Comparison of ENCODE assay signal across 12 mouse cellular contexts in the genomic region with DNA sequence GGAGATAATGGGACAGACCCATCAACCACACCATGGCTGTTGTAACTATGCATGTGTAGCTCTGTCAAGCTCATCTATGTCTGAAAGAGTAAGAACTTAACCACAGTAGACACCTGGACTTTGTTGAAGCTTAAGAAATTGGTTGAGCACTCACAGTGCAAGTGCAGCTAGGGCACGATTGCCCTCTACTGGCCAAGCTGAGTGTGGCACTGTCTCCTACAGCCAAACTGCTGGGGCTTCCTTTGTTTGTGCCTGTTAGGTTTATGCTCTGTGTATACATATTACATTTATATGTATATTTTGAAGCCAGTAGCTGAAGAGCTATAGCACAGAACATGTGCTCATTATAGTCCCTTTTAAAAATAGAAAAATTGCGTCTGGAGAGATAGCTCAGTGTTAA. TPM values are rescaled to one million over a fixed set of nuclear protein-coding genes. Genes with fewer than 3 reads are reported as not detected.
DNase-seq lines count a peak whose midpoint lies in the region; ATAC-seq and TF ChIP-seq lines count a peak whose summit lies in the region.
"Not testable (repeated sequence)": the region's sequence is repeated elsewhere in the genome, so short reads cannot be mapped to it uniquely, and the experiment has no call there.
"Had no signal": no experiment of that assay in that cellular context is flagged by ENCODE, and none has a peak within 500 bp of the region (broad histone marks: within the 10 kb centered on the region; RNA-seq: fewer than 3 reads in every experiment).

No protein-coding gene starts in this region.

- WGBS in hindbrain, embryonic 13.5 days = 21% methylated on average over 2 of the region's 2 CpGs
- 24% methylated on average over 2 of the region's 2 CpGs for WGBS in liver, adult 2 months

- H3K4me1 ChIP-seq in G1E (ENCODE audit: insufficient read depth, low read depth, low read length); embryonic fibroblast, embryonic 13.5 days (ENCODE audit: control insufficient read depth, insufficient read depth, low read length); hindbrain, embryonic 13.5 days (replicated peaks); liver, adult 2 months (ENCODE audit: control insufficient read depth, insufficient read depth, low read length): not testable (repeated sequence)

- TF ChIP-seq CTCF in G1E (IDR thresholded peaks at IDR 0.05; ENCODE audit: low read depth, low read length) = peak; percentile 46; the same call in 1 of the 2 replicates
- peak; percentile 70 for TF ChIP-seq CTCF in brain, embryonic 14.5 days (IDR thresholded peaks at IDR 0.05; ENCODE audit: borderline replicate concordance, extremely low read depth, insufficient read depth, insufficient read length)
- TF ChIP-seq CTCF in embryonic fibroblast, embryonic 13.5 days (IDR thresholded peaks at IDR 0.05; ENCODE audit: borderline replicate concordance, insufficient read depth, low read length) = peak; percentile 51; the same call in 1 of the 2 replicates
- peak; percentile 83 for TF ChIP-seq CTCF in liver, adult 2 months (IDR thresholded peaks at IDR 0.05; ENCODE audit: low read depth, low read length)

- not testable (repeated sequence) for H3K4me3 ChIP-seq in G1E (ENCODE audit: low read depth, low read length); embryonic fibroblast, embryonic 13.5 days (ENCODE audit: insufficient read depth, low read length); hindbrain, embryonic 13.5 days; liver, adult 2 months (ENCODE audit: insufficient read depth, low read depth, low read length)

- H3K4me2 ChIP-seq in hindbrain, embryonic 13.5 days = not testable (repeated sequence)

- not testable (repeated sequence) for H3K27me3 ChIP-seq in G1E (ENCODE audit: insufficient read depth, low read length); hindbrain, embryonic 13.5 days
- peaks cover 14% of the 10 kb centered on the region; the same call in 1 of the 2 replicates for H3K27me3 ChIP-seq in liver, adult 2 months (ENCODE audit: control insufficient read depth, insufficient read depth, low read length)

- not testable (repeated sequence) for H3K9ac ChIP-seq in hindbrain, embryonic 13.5 days; liver, adult 2 months (ENCODE audit: low read depth, low read length)

- not testable (repeated sequence) for ATAC-seq in G1E (ENCODE audit: extremely low read depth, insufficient number of reproducible peaks, low FRiP score, poor library complexity, severe bottlenecking)
- peak; percentile 47; the same call in 1 of the 2 replicates for ATAC-seq in hindbrain, embryonic 13.5 days (ENCODE audit: low FRiP score)

- peaks cover 23% of the 10 kb centered on the region for H3K9me3 ChIP-seq in G1E (replicated peaks)
- H3K9me3 ChIP-seq in hindbrain, embryonic 13.5 days = not testable (repeated sequence)

- DNase-seq in G1E (ENCODE audit: low spot score) = not testable (repeated sequence)
- DNase-seq in brain, embryonic 14.5 days (ENCODE audit: low read depth) = peak; percentile 43
- DNase-seq in layer of hippocampus, adult 18-20 months (ENCODE audit: low spot score in 2 of 2) = peak; percentile 13 to 47
- DNase-seq in liver, adult 2 months (ENCODE audit: extremely low read depth, low read depth, low spot score) = peak; percentile 46
- DNase-seq in ovary, postnatal 14 days (ENCODE audit: low spot score) = peak; percentile 39
- DNase-seq in urinary bladder, postnatal 25 days (ENCODE audit: low spot score) = peak; percentile 33

- H3K27ac ChIP-seq in embryonic fibroblast, embryonic 13.5 days (ENCODE audit: insufficient read depth, low read length); hindbrain, embryonic 13.5 days; liver, adult 2 months (replicated peaks; ENCODE audit: insufficient read depth, low read depth, low read length): not testable (repeated sequence)

- not testable (repeated sequence) for TF ChIP-seq POLR2A in brain, embryonic 14.5 days (IDR thresholded peaks at IDR 0.05; ENCODE audit: borderline replicate concordance, extremely low read depth, insufficient read depth, insufficient read length, poor library complexity, severe bottlenecking); embryonic fibroblast, embryonic 13.5 days (IDR thresholded peaks at IDR 0.05; ENCODE audit: low read depth, low read length); liver, adult 2 months (IDR thresholded peaks at IDR 0.05; ENCODE audit: extremely low read depth, insufficient read depth, low read length)

- H3K36me3 ChIP-seq in G1E (replicated peaks); hindbrain, embryonic 13.5 days; liver, adult 2 months (ENCODE audit: control insufficient read depth, insufficient read depth, low read length): not testable (repeated sequence)

- not testable (repeated sequence) for H3K79me2 ChIP-seq in liver, adult 2 months (ENCODE audit: control insufficient read depth, insufficient read depth, low read length)

RNA-seq across cellular contexts. Expression of a gene that starts 23.8 kb away (rescaled TPM):
- not detected in 2 replicates for total RNA-seq in G1E (2014; fragmentation: Nextera tagmentation)
- total RNA-seq in G1E (2017) = not detected in 2 replicates
- not detected in 2 replicates for polyA plus RNA-seq in G1E (2012)
- polyA plus RNA-seq in brain, embryonic 14.5 days (2012; rRNA removed) = not detected in 2 replicates
- polyA plus RNA-seq in embryonic fibroblast, embryonic 13.5 days (2011; ENCODE audit: insufficient read length, low read depth, missing spikeins) = not detected in 2 replicates
- not detected in 2 replicates for polyA plus RNA-seq in hindbrain, embryonic 13.5 days (2015; fragmentation: Nextera tagmentation; extraction: Ambion mirVana)
- not detected for total RNA-seq in layer of hippocampus, adult 18-20 months (2021)
- total RNA-seq in liver, adult 2 months (2014; rRNA removed) = not detected in 2 replicates
- 0.20 TPM in 1 of 2 replicates, not detected in the other for polyA plus RNA-seq in liver, adult 2 months (2012; rRNA removed)
- polyA plus RNA-seq: forebrain, embryonic 16.5 days; heart, embryonic 10.5 days; intestine, embryonic 15.5 days; liver, embryonic 13.5 days had no signal

RNA-seq across cellular contexts. Expression of a gene that starts 29.1 kb away (rescaled TPM):
- total RNA-seq in G1E (2014; fragmentation: Nextera tagmentation) (not detected in 2 replicates), G1E (2017) (not detected in 2 replicates)
- not detected in 2 replicates for polyA plus RNA-seq in G1E (2012)
- polyA plus RNA-seq in brain, embryonic 14.5 days (2012; rRNA removed) = not detected in 2 replicates
- not detected in 2 replicates for polyA plus RNA-seq in embryonic fibroblast, embryonic 13.5 days (2011; ENCODE audit: insufficient read length, low read depth, missing spikeins)
- not detected in 2 replicates for polyA plus RNA-seq in hindbrain, embryonic 13.5 days (2015; fragmentation: Nextera tagmentation; extraction: Ambion mirVana)
- total RNA-seq in layer of hippocampus, adult 18-20 months (2021) = not detected
- total RNA-seq in liver, adult 2 months (2014; rRNA removed) = 17.1 and 973 TPM in 2 replicates
- 123 and 143 TPM in 2 replicates for polyA plus RNA-seq in liver, adult 2 months (2012; rRNA removed)
- polyA plus RNA-seq: forebrain, embryonic 16.5 days; heart, embryonic 10.5 days; intestine, embryonic 15.5 days; liver, embryonic 13.5 days had no signal

Comparison
In these comparisons a context has a peak if more than half of its experiments do, and no peak if none do; other contexts are left out.
1. RNA of a gene that starts 29.1 kb away (polyA plus RNA-seq): 123 to 143 TPM in liver, adult 2 months; not detected in G1E, not detected in brain, embryonic 14.5 days, not detected in embryonic fibroblast, embryonic 13.5 days and not detected in hindbrain, embryonic 13.5 days; every median in the first group is over 100 times any median in the second.
2. Peak in every context shown above with its lines, with median percentiles within 50 percentile points of each other: CTCF ChIP-seq.